Mouse (Mus musculus): Measurements from ENCODE around the gene Spats1.
"Not testable (repeated sequence)": the region's sequence is repeated elsewhere in the genome, so short reads cannot be mapped to it uniquely, and the experiment has no call there.

Gene Spats1

GRCm38 (mm10) chr17:45489736-45490135, 14.5 kb upstream of the Spats1 start:
- no peak for DNase-seq (ENCODE audit: low spot score)

GRCm38 (mm10) chr17:45488321-45489254, 13.4 kb upstream of the Spats1 start:
- DNase-seq (ENCODE audit: low spot score), result no peak

- no peak for DNase-seq (ENCODE audit: low spot score)
Measured at GRCm38 (mm10) chr17:45487216-45487615, 12.0 kb upstream of the Spats1 start.

GRCm38 (mm10) chr17:45485581-45485980, 10.4 kb upstream of the Spats1 start:
- no peak for DNase-seq (ENCODE audit: low spot score)

GRCm38 (mm10) chr17:45480429-45480828, 5.2 kb upstream of the Spats1 start:
- DNase-seq (ENCODE audit: low spot score), result no peak

GRCm38 (mm10) chr17:45478234-45478825, 3.1 kb upstream of the Spats1 start:
- DNase-seq (ENCODE audit: low spot score), result peak; percentile 74

- DNase-seq (ENCODE audit: low spot score), result no peak
Measured at GRCm38 (mm10) chr17:45474146-45474545, 1.1 kb downstream of the Spats1 start.

GRCm38 (mm10) chr17:45473667-45474066, 1.5 kb downstream of the Spats1 start:
- DNase-seq (ENCODE audit: low spot score), result no peak

GRCm38 (mm10) chr17:45470726-45471125, 4.5 kb downstream of the Spats1 start:
- DNase-seq (ENCODE audit: low spot score), result no peak

GRCm38 (mm10) chr17:45468302-45468701, 6.9 kb downstream of the Spats1 start:
- no peak for DNase-seq (ENCODE audit: low spot score)

- no peak for DNase-seq (ENCODE audit: low spot score)
Measured at GRCm38 (mm10) chr17:45466701-45467100, 8.5 kb downstream of the Spats1 start.

- no peak for DNase-seq (ENCODE audit: low spot score)
Measured at GRCm38 (mm10) chr17:45464255-45464654, 11.0 kb downstream of the Spats1 start.

GRCm38 (mm10) chr17:45462506-45462905, 12.7 kb downstream of the Spats1 start:
- no peak for DNase-seq (ENCODE audit: low spot score)

- no peak for DNase-seq (ENCODE audit: low spot score)
Measured at GRCm38 (mm10) chr17:45459062-45459461, 16.2 kb downstream of the Spats1 start.

GRCm38 (mm10) chr17:45458516-45458915, 16.7 kb downstream of the Spats1 start:
- DNase-seq (ENCODE audit: low spot score), result no peak

- no peak for DNase-seq (ENCODE audit: low spot score)
Measured at GRCm38 (mm10) chr17:45457487-45457886, 17.7 kb downstream of the Spats1 start.

GRCm38 (mm10) chr17:45456260-45457152, 18.7 kb downstream of the Spats1 start:
- DNase-seq (ENCODE audit: low spot score), result no peak

GRCm38 (mm10) chr17:45455783-45456182, 19.4 kb downstream of the Spats1 start:
- not testable (repeated sequence) for DNase-seq (ENCODE audit: low spot score)

GRCm38 (mm10) chr17:45454794-45455193, 20.4 kb downstream of the Spats1 start:
- no peak for DNase-seq (ENCODE audit: low spot score)

- no peak for DNase-seq (ENCODE audit: low spot score)
Measured at GRCm38 (mm10) chr17:45452271-45452670, 22.9 kb downstream of the Spats1 start.

GRCm38 (mm10) chr17:45450153-45450552, 25.1 kb downstream of the Spats1 start:
- no peak for DNase-seq (ENCODE audit: low spot score)

- no peak for DNase-seq (ENCODE audit: low spot score)
Measured at GRCm38 (mm10) chr17:45449586-45449985, 25.6 kb downstream of the Spats1 start.
